Mouse (Mus musculus) adrenal gland, adult 8-10 months (tissue): ENCODE results near the gene Srrm4. TPM values are rescaled to one million over a fixed set of nuclear protein-coding genes. Genes with fewer than 3 reads are reported as not detected.

Experiments used
- DNase-seq: peaks from one replicate; pipeline ENCODE4 v3.0.0; 2022
- total RNA-seq, 4 experiments: library from RNA; stranded (reverse); gene quantifications; 2 replicates each; pipeline ENCODE4 v1.2.4; 2022

Gene Srrm4
- total RNA-seq: 1 to 10 TPM; 1.3 to 2.7 (median 2.3) TPM

DNA sequence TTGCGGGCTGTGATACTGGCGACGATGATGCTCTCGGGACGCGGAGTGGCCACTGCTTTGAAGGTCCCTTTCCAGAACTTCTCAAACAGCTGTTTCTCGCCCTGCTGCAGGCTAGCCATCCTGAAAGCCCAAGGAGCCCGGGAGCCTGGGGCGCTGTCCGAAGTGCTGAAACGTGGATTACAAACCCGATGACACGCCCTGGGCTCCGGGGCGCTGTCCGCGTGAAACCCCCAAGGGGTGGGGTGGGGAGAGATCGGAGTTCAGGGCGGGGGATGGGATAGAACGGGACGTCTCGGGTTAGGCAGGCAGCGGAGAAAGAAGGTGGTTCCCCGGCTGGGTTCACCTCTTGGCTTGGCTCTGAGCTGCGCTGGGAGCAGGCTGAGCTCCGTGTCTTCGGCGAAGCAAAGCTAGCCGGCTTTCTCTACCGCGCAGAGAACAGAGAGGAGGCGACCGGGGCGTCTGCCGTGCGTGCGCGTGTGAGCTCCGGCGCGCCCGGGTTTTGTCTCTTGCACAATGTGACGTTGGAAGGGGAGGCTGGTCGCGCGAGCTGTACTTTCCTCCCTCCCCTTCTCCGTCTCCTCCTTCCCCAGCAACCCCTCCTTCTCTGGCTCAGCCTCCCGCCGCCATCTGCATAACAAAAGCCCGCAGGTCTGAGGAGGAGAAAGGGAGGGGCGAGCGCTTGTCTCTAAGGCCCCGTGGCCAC, at the start of gene Srrm4:
Gene Srrm4 (minus strand): TSS at position 472 of the 703 bp plus-strand sequence.
- peak; percentile 45 for DNase-seq

DNA sequence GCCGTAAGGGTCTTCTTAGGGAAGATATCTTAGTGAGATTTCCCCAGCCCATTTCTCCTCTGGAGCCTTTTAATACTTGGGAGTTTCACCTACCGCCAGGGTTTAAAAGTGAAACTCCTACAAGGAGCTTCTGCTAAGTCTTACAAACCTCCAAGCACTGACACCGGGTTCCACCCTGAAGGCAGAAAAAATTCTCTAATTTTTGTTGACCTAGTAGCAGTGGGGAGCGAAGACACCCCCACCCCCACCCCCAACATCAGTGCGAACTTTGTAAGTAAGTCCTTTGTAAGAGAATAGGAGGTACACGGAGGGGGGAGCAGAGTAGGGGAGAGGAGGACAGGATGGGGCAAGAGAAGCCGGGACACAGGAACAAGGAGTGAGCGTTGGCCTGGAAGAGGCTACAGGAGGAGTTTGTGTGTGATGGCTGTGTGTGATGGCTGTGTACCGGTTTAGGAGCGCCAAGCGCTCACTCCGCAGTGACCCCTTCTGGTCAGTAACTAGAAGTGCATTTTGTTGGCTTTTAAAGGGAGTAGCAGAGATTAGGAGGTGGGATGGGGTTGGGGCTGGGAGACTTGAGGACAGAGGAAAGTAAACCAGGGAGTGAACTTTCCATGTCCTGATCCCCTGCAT, 1.3 kb upstream of the Srrm4 start:
- peak; percentile 11 for DNase-seq

DNA sequence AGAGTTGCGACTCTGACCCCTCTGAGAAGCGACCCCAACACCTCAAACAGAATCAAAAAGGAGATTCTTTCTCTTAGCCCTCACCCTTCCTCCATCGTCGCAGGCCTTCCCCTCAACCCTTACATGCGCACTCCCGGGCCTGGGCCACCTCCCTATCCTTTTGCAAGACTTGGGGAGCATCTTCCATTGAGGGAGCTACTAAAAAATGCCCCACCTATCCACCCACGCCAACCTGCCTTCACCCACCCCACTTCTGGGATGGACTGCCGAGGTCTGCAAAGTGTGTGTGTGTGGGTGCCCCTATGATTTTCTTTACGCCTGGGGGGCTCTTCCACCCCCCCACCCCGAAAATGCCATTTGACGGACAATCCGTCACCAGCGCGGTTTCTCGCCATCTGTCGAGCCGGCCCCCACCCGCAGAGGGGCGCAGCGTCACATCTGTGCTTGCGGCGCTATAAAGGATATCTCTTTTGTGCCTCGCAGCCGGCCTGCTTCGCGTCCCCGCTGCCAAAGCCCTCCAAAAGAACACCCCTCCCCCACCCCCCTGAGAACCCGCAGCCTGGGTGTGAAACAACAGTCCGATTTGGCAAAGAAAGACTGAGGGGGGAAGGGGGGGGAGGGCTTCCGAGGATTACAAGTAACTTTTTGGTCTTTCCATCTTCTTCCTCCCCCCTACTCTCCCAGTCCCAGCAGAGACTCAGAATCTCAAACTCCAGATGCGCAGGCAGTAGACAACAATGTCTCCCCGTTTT, 608 bp upstream of the Srrm4 start:
- no peak for DNase-seq

- DNase-seq: no peak
Measured at GRCm38 (mm10) chr5:116590698-116591097, 919 bp downstream of the Srrm4 start.

GRCm38 (mm10) chr5:116589631-116590030, 2.0 kb downstream of the Srrm4 start:
- no peak for DNase-seq

- DNase-seq: no peak
Measured at GRCm38 (mm10) chr5:116588836-116589235, 2.8 kb downstream of the Srrm4 start.

GRCm38 (mm10) chr5:116579533-116579932, 12.1 kb downstream of the Srrm4 start:
- no peak for DNase-seq

- no peak for DNase-seq
Measured at GRCm38 (mm10) chr5:116577082-116577481, 14.5 kb downstream of the Srrm4 start.

GRCm38 (mm10) chr5:116573307-116573706, 18.3 kb downstream of the Srrm4 start:
- DNase-seq: no peak

DNA sequence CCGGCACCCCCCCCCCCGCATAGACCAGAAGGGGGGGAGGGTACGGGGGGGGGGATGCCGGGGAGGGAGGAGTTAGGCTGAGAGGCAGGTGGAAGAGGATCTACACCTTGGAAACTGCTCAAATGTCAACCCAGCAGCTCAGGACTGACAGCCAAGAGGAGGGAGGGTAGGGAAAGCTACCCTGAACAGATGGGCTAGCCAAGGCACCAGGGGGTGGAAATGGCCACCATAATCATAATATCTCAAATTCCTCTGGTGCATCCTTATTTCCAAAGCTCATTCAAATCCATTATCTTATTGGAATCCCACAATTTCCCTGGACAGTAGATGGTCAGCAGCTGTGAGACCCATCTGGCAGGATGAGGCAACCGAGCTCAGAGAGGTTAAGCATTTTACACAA, 19.7 kb downstream of the Srrm4 start:
- DNase-seq: no peak

DNA sequence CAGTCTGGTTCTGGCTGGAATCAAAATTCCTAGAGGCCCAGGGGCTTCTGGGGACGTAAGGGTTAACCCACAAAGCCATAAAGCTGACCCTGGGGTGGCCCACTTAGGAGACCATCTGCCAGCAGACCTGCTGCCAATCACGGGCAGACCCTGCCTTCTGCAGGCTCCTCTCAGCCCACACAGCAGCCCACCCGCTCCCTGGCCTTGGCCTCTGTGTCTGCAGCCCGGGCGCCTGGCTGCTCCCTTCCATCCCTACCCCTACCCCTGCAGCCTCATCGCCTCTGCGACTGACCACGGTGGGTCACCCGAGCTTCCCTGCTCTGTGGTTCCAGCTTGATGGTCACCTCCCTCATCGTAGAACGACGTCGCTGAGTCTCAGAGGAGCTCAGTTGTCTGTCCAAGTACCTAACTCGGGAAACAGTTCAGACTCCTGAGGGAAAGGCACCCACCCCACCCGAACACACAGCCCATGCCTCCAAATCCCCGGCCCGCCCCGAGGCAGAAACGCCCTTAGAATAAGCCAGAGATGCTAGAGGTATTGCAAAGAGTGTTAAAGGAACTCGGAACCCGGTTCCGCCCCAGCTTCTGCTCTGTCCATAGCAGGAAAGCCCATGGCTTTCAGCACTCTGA, 20.3 kb downstream of the Srrm4 start:
- DNase-seq: no peak

DNA sequence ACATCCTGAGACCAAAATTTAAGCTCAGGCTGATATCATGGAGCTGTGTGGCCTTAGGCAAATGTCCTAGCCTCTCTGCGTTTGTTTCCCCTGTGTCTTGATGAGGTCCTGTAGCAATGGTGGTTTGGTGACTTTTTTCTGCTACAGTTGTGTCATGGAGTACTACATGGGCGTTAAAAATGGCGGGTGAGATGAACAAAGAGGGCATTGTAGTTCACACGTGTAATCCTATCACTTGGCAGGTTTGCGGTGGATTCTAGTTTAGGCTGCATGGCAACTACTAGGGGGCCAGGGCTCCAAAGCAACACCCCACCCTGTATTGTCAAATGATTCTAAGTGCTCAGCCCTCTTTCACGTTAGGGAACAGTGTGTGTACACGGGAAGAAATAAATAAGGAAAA, 21.1 kb downstream of the Srrm4 start:
- no peak for DNase-seq

GRCm38 (mm10) chr5:116569629-116570028, 22.0 kb downstream of the Srrm4 start:
- DNase-seq: no peak

- DNase-seq: no peak
Measured at GRCm38 (mm10) chr5:116568050-116568449, 23.6 kb downstream of the Srrm4 start.

GRCm38 (mm10) chr5:116567298-116567697, 24.3 kb downstream of the Srrm4 start:
- no peak for DNase-seq

- DNase-seq: peak; percentile 56
Measured at GRCm38 (mm10) chr5:116566385-116567045, 25.1 kb downstream of the Srrm4 start.

GRCm38 (mm10) chr5:116565573-116565972, 26.0 kb downstream of the Srrm4 start:
- DNase-seq: peak; percentile 86

DNA sequence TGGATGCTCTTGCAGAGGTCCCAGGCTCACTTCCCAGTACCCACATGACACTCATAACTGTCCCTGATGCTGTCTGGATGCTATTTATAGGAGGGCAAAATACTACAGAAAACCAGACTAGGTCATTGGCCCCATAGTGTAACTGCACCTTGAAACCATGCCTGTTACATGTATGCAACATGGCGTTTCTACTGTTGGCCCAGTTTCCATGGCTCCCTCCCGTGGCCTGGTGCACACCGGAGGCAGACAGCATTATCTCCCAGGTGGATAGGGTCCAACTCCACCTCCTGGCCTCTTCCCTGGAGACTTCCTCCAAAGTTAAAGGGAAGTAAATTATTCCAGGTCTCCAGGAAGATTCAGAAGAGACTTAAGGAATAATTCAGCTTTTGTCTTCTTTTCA, 27.2 kb downstream of the Srrm4 start:
- DNase-seq: no peak

DNA sequence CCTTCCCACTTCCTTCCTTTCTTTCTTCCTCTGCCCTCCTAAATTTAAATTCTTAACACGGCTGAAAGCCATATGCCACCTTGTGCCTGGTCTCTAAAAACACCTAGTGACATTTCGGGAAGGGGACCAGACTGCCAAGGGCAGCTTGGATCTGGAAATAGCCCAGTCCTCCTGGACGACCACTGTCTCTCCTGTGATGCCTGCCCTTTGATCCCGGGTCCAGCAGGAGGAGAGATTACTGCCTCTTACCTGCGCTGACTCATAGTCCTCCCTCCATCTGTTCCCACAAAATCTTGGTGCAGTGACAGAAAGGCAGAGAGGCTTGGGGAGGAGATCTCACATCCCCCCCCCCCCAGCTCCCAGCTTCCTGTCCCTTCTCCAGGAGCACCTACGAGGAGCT, 27.9 kb downstream of the Srrm4 start:
- DNase-seq: no peak

DNA sequence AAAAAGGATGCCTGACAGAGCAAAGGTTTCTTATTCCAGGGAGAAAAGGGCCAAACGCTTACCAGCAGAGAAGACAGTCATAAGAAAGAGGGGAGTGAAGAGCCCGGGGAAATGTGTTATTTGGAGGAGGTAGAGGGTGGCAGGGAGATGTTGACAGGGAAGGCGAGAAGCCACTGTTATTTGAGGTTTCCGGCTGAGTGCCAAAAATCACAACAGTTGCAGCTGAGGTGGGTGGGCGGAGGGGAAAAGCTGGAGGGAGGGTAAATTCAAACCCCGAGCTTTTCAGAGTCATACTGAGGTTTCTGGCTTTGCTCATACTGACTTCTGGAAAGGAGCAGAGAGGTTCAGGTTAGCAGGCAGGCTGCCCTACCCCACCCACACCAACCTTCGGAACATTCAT, 32.5 kb downstream of the Srrm4 start:
- no peak for DNase-seq

DNA sequence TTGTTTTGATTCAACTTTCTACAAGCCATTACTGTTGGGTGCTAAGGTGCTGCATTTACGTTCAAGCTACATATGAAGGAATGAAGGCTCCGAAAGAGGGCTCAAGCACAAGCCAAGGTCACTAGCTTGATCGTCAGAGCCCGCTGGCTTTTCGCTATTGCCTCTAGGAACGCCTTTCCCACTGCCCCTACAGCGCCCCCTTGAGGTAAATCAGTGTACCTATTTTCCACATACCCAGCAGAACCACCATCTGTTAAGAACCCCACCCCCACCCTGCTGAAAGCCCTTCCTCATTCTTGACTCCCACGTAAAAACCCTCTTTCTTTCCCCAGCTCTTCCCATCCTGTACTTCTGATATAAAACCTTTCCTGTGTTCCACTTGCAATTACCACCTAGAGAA, 35.0 kb downstream of the Srrm4 start:
- no peak for DNase-seq

DNA sequence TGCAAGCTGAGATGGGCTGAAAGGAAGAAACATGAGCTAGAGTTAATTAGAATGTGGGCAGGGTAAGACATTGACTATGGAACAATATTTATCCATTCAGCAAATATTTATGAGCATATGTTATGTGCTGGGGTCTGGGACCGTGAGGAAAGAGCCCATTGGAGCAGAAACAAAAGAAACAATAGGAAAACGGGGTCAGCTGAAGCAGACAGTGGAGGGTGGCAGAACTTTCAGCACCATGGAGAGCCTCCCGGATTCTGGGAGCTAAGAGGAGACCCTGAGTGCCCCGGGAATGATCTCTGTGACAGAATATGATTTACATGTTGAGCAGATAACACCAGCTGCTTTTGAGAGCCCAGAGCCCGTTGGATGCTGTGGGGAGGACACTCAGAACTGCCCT, 37.7 kb downstream of the Srrm4 start:
- no peak for DNase-seq

DNA sequence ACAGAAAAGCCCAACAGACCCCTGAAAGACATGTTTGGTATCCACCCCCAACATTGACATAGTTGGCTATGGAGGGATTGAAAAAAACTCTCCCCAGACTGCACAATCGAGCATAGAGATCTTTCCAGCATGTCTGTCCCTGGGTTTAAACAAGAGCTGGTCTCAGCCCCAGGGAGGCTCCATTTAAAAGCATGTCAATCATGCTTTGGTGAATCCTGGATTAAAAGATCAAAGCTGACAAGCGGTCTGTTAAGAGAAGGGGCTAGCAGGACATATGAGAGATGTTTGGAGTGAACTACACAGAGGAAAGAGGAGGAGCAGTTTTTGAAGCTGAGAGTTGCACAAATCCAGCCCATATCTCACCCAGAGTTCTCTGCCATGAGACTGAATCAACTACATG, 38.5 kb downstream of the Srrm4 start:
- no peak for DNase-seq
